Mouse (Mus musculus): ENCODE data around the gene Lef1.

GRCm38 (mm10) chr3:131110191-131111150 lies at the start of gene Lef1:
- TF ChIP-seq MAX (IDR thresholded peaks at IDR 0.05; ENCODE audit: low read depth) (no peak), POLR2A (IDR thresholded peaks at IDR 0.05; ENCODE audit: insufficient read length, low read depth) (peak; percentile 76)
